In the genomic region with DNA sequence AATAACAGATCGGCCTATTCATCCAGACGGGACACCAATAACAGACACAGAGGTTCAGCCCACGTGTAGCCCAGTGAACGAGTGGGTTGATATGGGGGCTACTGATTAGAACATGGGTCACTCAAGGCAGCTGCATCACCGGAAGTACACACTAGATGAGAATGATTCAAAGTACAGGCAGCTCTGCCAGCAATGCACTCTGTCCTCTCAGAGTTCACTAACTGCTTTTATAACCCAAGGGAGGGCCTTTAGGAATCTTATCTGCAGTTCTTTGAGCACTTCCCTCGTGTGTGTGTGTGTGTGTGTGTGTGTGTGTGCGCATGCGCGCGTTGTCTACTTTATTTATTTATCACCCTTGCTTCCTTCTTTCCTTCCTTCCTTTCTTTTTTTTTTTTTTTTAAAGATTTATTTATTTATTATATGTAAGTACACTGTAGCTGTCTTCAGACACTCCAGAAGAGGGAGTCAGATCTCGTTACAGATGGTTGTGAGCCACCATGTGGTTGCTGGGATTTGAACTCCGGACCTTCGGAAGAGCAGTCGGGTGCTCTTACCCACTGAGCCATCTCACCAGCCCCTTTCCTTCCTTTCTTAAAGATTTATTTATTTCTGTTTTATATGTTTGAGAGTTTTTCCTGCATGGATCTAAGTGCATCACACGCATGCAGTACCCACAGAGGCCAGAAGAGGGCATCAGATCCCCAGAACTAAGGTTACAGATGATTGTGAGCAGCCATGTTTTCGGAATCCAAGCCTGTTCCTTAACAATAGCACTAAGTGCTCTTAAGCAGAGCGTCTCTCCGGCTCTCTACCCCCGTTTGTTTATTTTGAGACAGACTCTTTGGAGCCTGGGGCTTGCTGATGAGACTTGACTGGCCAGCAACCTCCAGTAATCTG, we compare ENCODE assay signal across 8 mouse cellular contexts. TPM values are rescaled to one million over a fixed set of nuclear protein-coding genes. Genes with fewer than 3 reads are reported as not detected.
DNase-seq lines count a peak whose midpoint lies in the region; ATAC-seq lines count a peak whose summit lies in the region.

No protein-coding gene starts in this region.

- H3K9ac ChIP-seq in liver, embryonic 12.5 days, result no peak overlapping the region
- H3K9ac ChIP-seq in hindbrain, embryonic 11.5 days (ENCODE audit: low read depth, low read length), result no peak overlapping the region
- H3K9ac ChIP-seq in midbrain, embryonic 14.5 days (replicated peaks; ENCODE audit: low read length), result no peak overlapping the region

- DNase-seq in liver (peak; percentile 61), adipocyte (ENCODE audit: low spot score) (peak; percentile 75)
- DNase-seq in embryo, embryonic 10.5 days (ENCODE audit: low spot score), result peak; percentile 90
- peak; percentile 87 for DNase-seq in hindbrain, embryonic 11.5 days (ENCODE audit: low spot score)
- DNase-seq in left cerebral cortex, postnatal 25 days (ENCODE audit: low spot score in 2 of 2), result peak; percentile 47 to 53
- peak; percentile 85 for DNase-seq in midbrain, embryonic 14.5 days
- DNase-seq in thymus, postnatal 14 days, result peak; percentile 61

- no peak for ATAC-seq in liver, embryonic 12.5 days
- no peak for ATAC-seq in hindbrain, embryonic 11.5 days (ENCODE audit: low FRiP score)
- no peak for ATAC-seq in midbrain, embryonic 14.5 days (ENCODE audit: low FRiP score, low TSS enrichment)

- intact Hi-C loops in left cerebral cortex, postnatal 25 days (cut with DNase I), result no loop called here

- no peak overlapping the region for H3K4me2 ChIP-seq in liver, embryonic 12.5 days
- no peak overlapping the region for H3K4me2 ChIP-seq in hindbrain, embryonic 11.5 days (replicated peaks; ENCODE audit: low read depth, low read length)
- H3K4me2 ChIP-seq in midbrain, embryonic 14.5 days (ENCODE audit: low read length), result no peak overlapping the region

- H3K27me3 ChIP-seq in liver, embryonic 12.5 days (replicated peaks), result no peaks in the 10 kb centered on the region; the same call in 1 of the 2 replicates
- no peaks in the 10 kb centered on the region for H3K27me3 ChIP-seq in hindbrain, embryonic 11.5 days (ENCODE audit: control insufficient read depth, insufficient read depth, low read length)
- no peaks in the 10 kb centered on the region for H3K27me3 ChIP-seq in midbrain, embryonic 14.5 days (ENCODE audit: control insufficient read depth, insufficient read depth, low read length)

- no peak overlapping the region for H3K4me3 ChIP-seq in liver, embryonic 12.5 days
- no peak overlapping the region for H3K4me3 ChIP-seq in hindbrain, embryonic 11.5 days (ENCODE audit: low read depth, low read length)
- no peak overlapping the region for H3K4me3 ChIP-seq in midbrain, embryonic 14.5 days (replicated peaks; ENCODE audit: low read depth, low read length)

- no peaks in the 10 kb centered on the region for H3K36me3 ChIP-seq in liver, embryonic 12.5 days
- no peaks in the 10 kb centered on the region for H3K36me3 ChIP-seq in hindbrain, embryonic 11.5 days (ENCODE audit: control insufficient read depth, insufficient read depth, low read length)
- H3K36me3 ChIP-seq in midbrain, embryonic 14.5 days (ENCODE audit: control insufficient read depth, insufficient read depth, low read length), result no peaks in the 10 kb centered on the region

- H3K4me1 ChIP-seq in liver, embryonic 12.5 days, result no peaks in the 10 kb centered on the region
- H3K4me1 ChIP-seq in hindbrain, embryonic 11.5 days (replicated peaks; ENCODE audit: control insufficient read depth, insufficient read depth, low read length), result no peaks in the 10 kb centered on the region
- no peaks in the 10 kb centered on the region for H3K4me1 ChIP-seq in midbrain, embryonic 14.5 days (ENCODE audit: control insufficient read depth, insufficient read depth, low read length)

- no peaks in the 10 kb centered on the region for H3K9me3 ChIP-seq in liver, embryonic 12.5 days (replicated peaks)
- H3K9me3 ChIP-seq in hindbrain, embryonic 11.5 days (ENCODE audit: control insufficient read depth, low read length), result no peaks in the 10 kb centered on the region
- no peaks in the 10 kb centered on the region for H3K9me3 ChIP-seq in midbrain, embryonic 14.5 days (ENCODE audit: control insufficient read depth, low read length)

- H3K27ac ChIP-seq in liver, embryonic 12.5 days, result no peak overlapping the region
- H3K27ac ChIP-seq in hindbrain, embryonic 11.5 days (ENCODE audit: low read depth, low read length), result no peak overlapping the region
- no peak overlapping the region for H3K27ac ChIP-seq in midbrain, embryonic 14.5 days (replicated peaks; ENCODE audit: low read depth, low read length)

- 55% methylated on average over 18 of the region's 19 CpGs for WGBS in liver, embryonic 12.5 days (ENCODE audit: insufficient replicate concordance)
- 62% methylated on average over 18 of the region's 19 CpGs for WGBS in hindbrain, embryonic 11.5 days
- WGBS in midbrain, embryonic 14.5 days, result 61% methylated on average over 18 of the region's 19 CpGs

RNA-seq across cellular contexts. Expression of a gene that starts 7.1 kb away (rescaled TPM):
- 0.32 and 0.45 TPM in 2 replicates for polyA plus RNA-seq in liver, embryonic 12.5 days (2016; fragmentation: Nextera tagmentation; extraction: Ambion mirVana)
- 0.92 and 1.6 TPM in 2 replicates for polyA plus RNA-seq in hindbrain, embryonic 11.5 days (2014; fragmentation: Nextera tagmentation; extraction: Ambion mirVana)
- 1 to 10 TPM; 1.1 to 2.3 TPM for total RNA-seq in left cerebral cortex, postnatal 25 days (2021)
- 1.00 and 2.2 TPM in 2 replicates for polyA plus RNA-seq in midbrain, embryonic 14.5 days (2014; fragmentation: Nextera tagmentation; extraction: Ambion mirVana)

RNA-seq across cellular contexts. Expression of a gene that starts 7.4 kb away (rescaled TPM):
- polyA plus RNA-seq in liver, embryonic 12.5 days (2016; fragmentation: Nextera tagmentation; extraction: Ambion mirVana), result not detected in 2 replicates
- not detected in 2 replicates for polyA plus RNA-seq in hindbrain, embryonic 11.5 days (2014; fragmentation: Nextera tagmentation; extraction: Ambion mirVana)
- total RNA-seq in left cerebral cortex, postnatal 25 days (2021), result not detected
- polyA plus RNA-seq in midbrain, embryonic 14.5 days (2014; fragmentation: Nextera tagmentation; extraction: Ambion mirVana), result not detected in 2 replicates

RNA-seq across cellular contexts. Expression of a gene that starts 15.2 kb away (rescaled TPM):
- polyA plus RNA-seq in liver, embryonic 12.5 days (2016; fragmentation: Nextera tagmentation; extraction: Ambion mirVana), result not detected in 2 replicates
- 0.14 TPM in 1 of 2 replicates, not detected in the other for polyA plus RNA-seq in hindbrain, embryonic 11.5 days (2014; fragmentation: Nextera tagmentation; extraction: Ambion mirVana)
- not detected for total RNA-seq in left cerebral cortex, postnatal 25 days (2021)
- polyA plus RNA-seq in midbrain, embryonic 14.5 days (2014; fragmentation: Nextera tagmentation; extraction: Ambion mirVana), result 0.41 TPM in 1 of 2 replicates, not detected in the other

RNA-seq across cellular contexts. Expression of a gene that starts 16.8 kb away (rescaled TPM):
- not detected in 2 replicates for polyA plus RNA-seq in liver, embryonic 12.5 days (2016; fragmentation: Nextera tagmentation; extraction: Ambion mirVana)
- polyA plus RNA-seq in hindbrain, embryonic 11.5 days (2014; fragmentation: Nextera tagmentation; extraction: Ambion mirVana), result not detected in 2 replicates
- not detected for total RNA-seq in left cerebral cortex, postnatal 25 days (2021)
- not detected in 2 replicates for polyA plus RNA-seq in midbrain, embryonic 14.5 days (2014; fragmentation: Nextera tagmentation; extraction: Ambion mirVana)

RNA-seq across cellular contexts. Expression of a gene that starts 22.2 kb away (rescaled TPM):
- polyA plus RNA-seq in liver, embryonic 12.5 days (2016; fragmentation: Nextera tagmentation; extraction: Ambion mirVana), result 588 and 602 TPM in 2 replicates
- polyA plus RNA-seq in hindbrain, embryonic 11.5 days (2014; fragmentation: Nextera tagmentation; extraction: Ambion mirVana), result 1,090 and 1,145 TPM in 2 replicates
- 100 to 1,000 TPM; 359 to 371 TPM for total RNA-seq in left cerebral cortex, postnatal 25 days (2021)
- polyA plus RNA-seq in midbrain, embryonic 14.5 days (2014; fragmentation: Nextera tagmentation; extraction: Ambion mirVana), result 1,255 and 1,621 TPM in 2 replicates
